Mouse (Mus musculus): Measurements from ENCODE around the gene Prss35. TPM values are rescaled to one million over a fixed set of nuclear protein-coding genes. Genes with fewer than 3 reads are reported as not detected.
A peak's percentile ranks its signal among the peaks of the same experiment; 100 is the strongest.

Gene Prss35
- polyA plus RNA-seq, 1 experiment from 2014 or later: 5.3 TPM

DNA sequence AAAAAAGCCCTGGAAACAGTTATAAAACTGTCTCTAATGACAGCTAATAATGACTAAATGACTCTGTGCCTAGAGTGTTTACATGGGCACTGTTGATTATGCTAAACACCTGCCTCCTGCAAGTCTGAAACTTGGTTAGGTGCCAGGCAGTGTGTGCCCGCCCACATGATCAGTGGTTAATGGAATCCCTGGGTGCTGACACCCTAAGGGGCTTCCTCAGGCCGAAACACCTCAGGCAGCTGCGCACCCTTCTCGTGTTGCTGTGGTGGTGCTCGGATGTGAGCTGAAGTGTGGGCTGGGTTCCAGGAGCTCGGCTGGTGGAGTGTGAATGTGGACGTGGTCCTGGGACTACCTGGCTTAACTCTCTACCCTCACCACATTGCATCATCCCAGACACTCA lies 33.9 kb downstream of the Prss35 start:
- ATAC-seq: 0 out of 2 replicates have a peak, but pooled peaks have one; percentile 17
- Histone ChIP-seq H3K9ac (ENCODE audit: low read depth, low read length) (no peak overlapping the region), H3K4me1 (ENCODE audit: control insufficient read depth, insufficient read depth, low read length) (no peaks in the 10 kb centered on the region), H3K4me3 (ENCODE audit: low read depth, low read length) (no peak overlapping the region), H3K27me3 (ENCODE audit: control insufficient read depth, insufficient read depth, low read depth, low read length) (no peaks in the 10 kb centered on the region), H3K4me2 (ENCODE audit: low read length) (no peak overlapping the region), H3K9me3 (replicated peaks; ENCODE audit: control insufficient read depth, low read length, poor library complexity, severe bottlenecking) (no peaks in the 10 kb centered on the region), H3K27ac (ENCODE audit: low read length) (no peak overlapping the region), H3K36me3 (ENCODE audit: control insufficient read depth, insufficient read depth, low read length) (peaks cover 39% of the 10 kb centered on the region)
- 71% methylated on average over 7 of the region's 7 CpGs for WGBS

- Histone ChIP-seq H3K27me3 (ENCODE audit: control insufficient read depth, insufficient read depth, low read depth, low read length) (no peaks in the 10 kb centered on the region), H3K9ac (ENCODE audit: low read depth, low read length) (no peak overlapping the region), H3K4me1 (ENCODE audit: control insufficient read depth, insufficient read depth, low read length) (no peaks in the 10 kb centered on the region), H3K27ac (ENCODE audit: low read length) (no peak overlapping the region), H3K9me3 (replicated peaks; ENCODE audit: control insufficient read depth, low read length, poor library complexity, severe bottlenecking) (no peaks in the 10 kb centered on the region), H3K4me2 (ENCODE audit: low read length) (no peak overlapping the region), H3K4me3 (ENCODE audit: low read depth, low read length) (no peak overlapping the region), H3K36me3 (ENCODE audit: control insufficient read depth, insufficient read depth, low read length) (peaks cover 40% of the 10 kb centered on the region)
- 74% methylated on average over 4 of the region's 4 CpGs for WGBS
- no peak for ATAC-seq
Observed at GRCm38 (mm10) chr9:86778212-86778611, 34.8 kb downstream of the Prss35 start.

GRCm38 (mm10) chr9:86781426-86781825 lies 38.0 kb downstream of the Prss35 start:
- H3K4me1 ChIP-seq (ENCODE audit: control insufficient read depth, insufficient read depth, low read length): no peaks in the 10 kb centered on the region
- peaks cover 30% of the 10 kb centered on the region for H3K36me3 ChIP-seq (ENCODE audit: control insufficient read depth, insufficient read depth, low read length)
- no peak for ATAC-seq
- H3K9ac ChIP-seq (ENCODE audit: low read depth, low read length): no peak overlapping the region
- H3K27ac ChIP-seq (ENCODE audit: low read length): no peak overlapping the region
- H3K27me3 ChIP-seq (ENCODE audit: control insufficient read depth, insufficient read depth, low read depth, low read length): no peaks in the 10 kb centered on the region
- H3K4me3 ChIP-seq (ENCODE audit: low read depth, low read length): no peak overlapping the region
- H3K4me2 ChIP-seq (ENCODE audit: low read length): no peak overlapping the region
- 87% methylated on average over 4 of the region's 4 CpGs for WGBS
- no peaks in the 10 kb centered on the region for H3K9me3 ChIP-seq (replicated peaks; ENCODE audit: control insufficient read depth, low read length, poor library complexity, severe bottlenecking)

DNA sequence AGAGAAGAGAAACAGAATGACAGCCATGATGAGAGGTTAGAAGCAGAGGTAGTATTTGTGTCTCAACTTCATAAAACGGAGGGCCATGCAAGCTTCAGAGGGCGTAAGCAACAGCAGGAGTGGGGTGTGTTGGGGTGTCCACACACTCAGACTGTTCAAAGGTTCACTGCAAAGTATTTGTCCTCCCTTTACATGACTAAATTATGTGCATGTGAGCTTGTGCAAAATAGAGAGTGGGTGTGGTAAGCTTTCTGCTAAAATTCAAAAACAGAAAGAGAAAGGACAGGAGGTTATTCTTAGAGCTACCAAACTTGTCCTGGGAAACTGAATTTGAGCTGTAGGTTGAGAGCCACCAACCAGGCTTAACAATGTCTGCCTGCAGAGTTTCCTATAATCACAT lies 39.4 kb downstream of the Prss35 start:
- 86% methylated on average over 2 of the region's 2 CpGs for WGBS

DNA sequence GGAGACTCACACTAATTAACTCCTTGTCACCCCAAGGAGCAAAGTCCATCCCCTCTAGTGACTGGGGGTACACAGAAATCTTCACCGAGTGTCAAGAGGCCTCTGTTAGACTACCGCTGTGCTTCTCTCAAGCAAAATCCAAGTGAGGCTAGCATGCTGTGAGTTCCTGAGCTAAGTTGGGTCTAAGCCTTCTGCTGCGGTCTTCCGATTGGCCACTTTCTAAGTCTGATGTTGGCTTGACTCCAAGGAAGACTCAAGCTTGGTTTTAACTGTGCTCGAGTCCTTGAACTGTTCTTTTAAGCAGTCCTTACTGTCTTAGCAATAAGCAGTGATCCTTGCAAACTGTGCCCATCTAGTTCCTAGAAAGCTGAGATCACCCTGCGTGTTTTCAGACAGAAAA lies 45.7 kb downstream of the Prss35 start:
- Histone ChIP-seq H3K36me3 (ENCODE audit: control insufficient read depth, insufficient read depth, low read length) (peaks cover 37% of the 10 kb centered on the region), H3K27ac (ENCODE audit: low read length) (no peak overlapping the region), H3K4me1 (ENCODE audit: control insufficient read depth, insufficient read depth, low read length) (no peaks in the 10 kb centered on the region), H3K4me2 (ENCODE audit: low read length) (no peak overlapping the region), H3K9me3 (replicated peaks; ENCODE audit: control insufficient read depth, low read length, poor library complexity, severe bottlenecking) (no peaks in the 10 kb centered on the region), H3K4me3 (ENCODE audit: low read depth, low read length) (no peak overlapping the region), H3K9ac (ENCODE audit: low read depth, low read length) (no peak overlapping the region), H3K27me3 (ENCODE audit: control insufficient read depth, insufficient read depth, low read depth, low read length) (no peaks in the 10 kb centered on the region)
- no peak for ATAC-seq
- 78% methylated on average over 6 of the region's 6 CpGs for WGBS

More for the DNA sequence above, 39.4 kb downstream of the Prss35 start:
- H3K27me3 ChIP-seq (ENCODE audit: control insufficient read depth, insufficient read depth, low read depth, low read length): no peaks in the 10 kb centered on the region
- no peak overlapping the region for H3K27ac ChIP-seq (ENCODE audit: low read length)
- no peak overlapping the region for H3K4me3 ChIP-seq (ENCODE audit: low read depth, low read length)
- no peak overlapping the region for H3K4me2 ChIP-seq (ENCODE audit: low read length)
- H3K9me3 ChIP-seq (replicated peaks; ENCODE audit: control insufficient read depth, low read length, poor library complexity, severe bottlenecking): no peaks in the 10 kb centered on the region
- no peak for ATAC-seq
- H3K4me1 ChIP-seq (ENCODE audit: control insufficient read depth, insufficient read depth, low read length): no peaks in the 10 kb centered on the region
- no peak overlapping the region for H3K9ac ChIP-seq (ENCODE audit: low read depth, low read length)
- H3K36me3 ChIP-seq (ENCODE audit: control insufficient read depth, insufficient read depth, low read length): peaks cover 29% of the 10 kb centered on the region

- Histone ChIP-seq H3K4me3 (ENCODE audit: low read depth, low read length) (no peak overlapping the region), H3K36me3 (ENCODE audit: control insufficient read depth, insufficient read depth, low read length) (peaks cover 38% of the 10 kb centered on the region), H3K4me2 (ENCODE audit: low read length) (no peak overlapping the region), H3K9me3 (replicated peaks; ENCODE audit: control insufficient read depth, low read length, poor library complexity, severe bottlenecking) (no peaks in the 10 kb centered on the region), H3K27me3 (ENCODE audit: control insufficient read depth, insufficient read depth, low read depth, low read length) (no peaks in the 10 kb centered on the region), H3K9ac (ENCODE audit: low read depth, low read length) (no peak overlapping the region), H3K27ac (ENCODE audit: low read length) (no peak overlapping the region), H3K4me1 (ENCODE audit: control insufficient read depth, insufficient read depth, low read length) (no peaks in the 10 kb centered on the region)
- WGBS: 87% methylated on average over 7 of the region's 7 CpGs
- no peak for ATAC-seq
Observed at GRCm38 (mm10) chr9:86791927-86792326, 48.5 kb downstream of the Prss35 start.

- Histone ChIP-seq H3K36me3 (ENCODE audit: control insufficient read depth, insufficient read depth, low read length) (peaks cover 37% of the 10 kb centered on the region), H3K9me3 (replicated peaks; ENCODE audit: control insufficient read depth, low read length, poor library complexity, severe bottlenecking) (no peaks in the 10 kb centered on the region), H3K27me3 (ENCODE audit: control insufficient read depth, insufficient read depth, low read depth, low read length) (no peaks in the 10 kb centered on the region), H3K27ac (ENCODE audit: low read length) (no peak overlapping the region), H3K9ac (ENCODE audit: low read depth, low read length) (no peak overlapping the region), H3K4me1 (ENCODE audit: control insufficient read depth, insufficient read depth, low read length) (no peaks in the 10 kb centered on the region), H3K4me2 (ENCODE audit: low read length) (no peak overlapping the region), H3K4me3 (ENCODE audit: low read depth, low read length) (no peak overlapping the region)
- 77% methylated on average over 3 of the region's 3 CpGs for WGBS
- no peak for ATAC-seq
Observed at GRCm38 (mm10) chr9:86795236-86795635, 51.8 kb downstream of the Prss35 start.

GRCm38 (mm10) chr9:86797553-86797952 lies 54.1 kb downstream of the Prss35 start:
- WGBS: 87% methylated on average over 4 of the region's 4 CpGs
- ATAC-seq: no peak
- no peaks in the 10 kb centered on the region for H3K9me3 ChIP-seq (replicated peaks; ENCODE audit: control insufficient read depth, low read length, poor library complexity, severe bottlenecking)
- H3K9ac ChIP-seq (ENCODE audit: low read depth, low read length): no peak overlapping the region
- peaks cover 19% of the 10 kb centered on the region for H3K36me3 ChIP-seq (ENCODE audit: control insufficient read depth, insufficient read depth, low read length)
- no peak overlapping the region for H3K27ac ChIP-seq (ENCODE audit: low read length)
- H3K4me1 ChIP-seq (ENCODE audit: control insufficient read depth, insufficient read depth, low read length): no peaks in the 10 kb centered on the region
- no peak overlapping the region for H3K4me2 ChIP-seq (ENCODE audit: low read length)
- H3K4me3 ChIP-seq (ENCODE audit: low read depth, low read length): no peak overlapping the region
- no peaks in the 10 kb centered on the region for H3K27me3 ChIP-seq (ENCODE audit: control insufficient read depth, insufficient read depth, low read depth, low read length)

DNA sequence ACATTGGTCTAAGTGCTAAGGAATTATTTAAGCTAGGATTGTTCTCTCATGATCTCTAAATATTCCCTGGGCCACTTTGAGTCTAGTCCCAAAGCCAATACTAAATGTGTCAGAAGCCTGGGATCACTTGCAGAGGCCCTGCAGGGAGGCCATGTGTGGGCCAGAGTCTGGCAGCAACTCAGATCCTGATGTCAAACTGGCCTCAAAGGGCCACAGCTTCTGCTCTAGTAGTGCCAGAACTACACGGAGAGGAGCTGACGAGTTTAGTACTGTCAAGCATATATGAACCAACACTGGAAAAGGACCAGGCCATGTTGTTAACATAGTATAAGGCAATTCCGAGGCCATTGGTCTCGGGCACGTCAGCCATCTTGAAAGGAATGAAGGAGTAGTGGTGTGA lies 54.7 kb downstream of the Prss35 start:
- H3K4me3 ChIP-seq (ENCODE audit: low read depth, low read length): no peak overlapping the region
- H3K9ac ChIP-seq (ENCODE audit: low read depth, low read length): no peak overlapping the region
- H3K36me3 ChIP-seq (ENCODE audit: control insufficient read depth, insufficient read depth, low read length): peaks cover 19% of the 10 kb centered on the region
- no peaks in the 10 kb centered on the region for H3K9me3 ChIP-seq (replicated peaks; ENCODE audit: control insufficient read depth, low read length, poor library complexity, severe bottlenecking)
- no peak overlapping the region for H3K4me2 ChIP-seq (ENCODE audit: low read length)
- H3K27me3 ChIP-seq (ENCODE audit: control insufficient read depth, insufficient read depth, low read depth, low read length): no peaks in the 10 kb centered on the region
- H3K4me1 ChIP-seq (ENCODE audit: control insufficient read depth, insufficient read depth, low read length): no peaks in the 10 kb centered on the region
- no peak overlapping the region for H3K27ac ChIP-seq (ENCODE audit: low read length)
- ATAC-seq: no peak
- WGBS: 91% methylated on average over 5 of the region's 5 CpGs

- Histone ChIP-seq H3K36me3 (ENCODE audit: control insufficient read depth, insufficient read depth, low read length) (peaks cover 18% of the 10 kb centered on the region), H3K4me3 (ENCODE audit: low read depth, low read length) (no peak overlapping the region), H3K4me1 (ENCODE audit: control insufficient read depth, insufficient read depth, low read length) (no peaks in the 10 kb centered on the region), H3K9ac (ENCODE audit: low read depth, low read length) (no peak overlapping the region), H3K27me3 (ENCODE audit: control insufficient read depth, insufficient read depth, low read depth, low read length) (no peaks in the 10 kb centered on the region), H3K9me3 (replicated peaks; ENCODE audit: control insufficient read depth, low read length, poor library complexity, severe bottlenecking) (no peaks in the 10 kb centered on the region), H3K4me2 (ENCODE audit: low read length) (no peak overlapping the region), H3K27ac (ENCODE audit: low read length) (no peak overlapping the region)
- WGBS: 55% methylated on average over 7 of the region's 7 CpGs
- ATAC-seq: no peak
Observed at GRCm38 (mm10) chr9:86798686-86799085, 55.2 kb downstream of the Prss35 start.
